Mouse (Mus musculus) hindbrain, postnatal 0 days (tissue): ENCODE results near the gene Slc25a47. TPM values are rescaled to one million over a fixed set of nuclear protein-coding genes. Genes with fewer than 3 reads are reported as not detected.
A peak's percentile ranks its signal among the peaks of the same experiment; 100 is the strongest.
"Not testable (repeated sequence)": the region's sequence is repeated elsewhere in the genome, so short reads cannot be mapped to it uniquely, and the experiment has no call there.

ENCODE experiments used
- ATAC-seq: fragments of 200-750 bp; cut with Nextera tagmentation; 2 replicates; pipeline ENCODE4 v1.8.0; 2017; ENCODE audit warnings: mild to moderate bottlenecking, moderate TSS enrichment, moderate library complexity
- DNase-seq: peaks from one replicate; pipeline ENCODE4 v3.0.0-alpha.2; 2015; ENCODE audit warnings: low spot score
- H3K27ac ChIP-seq: fragments of 300-500 bp; sonication (generic); 2 replicates; pipeline ENCODE4 v1.5.1; 2014; ENCODE audit warnings: mild to moderate bottlenecking
- H3K27me3 ChIP-seq: fragments of 300-500 bp; sonication (generic); 2 replicates; pipeline ENCODE4 v1.6.1; 2014; ENCODE audit warnings: low read length, mixed read lengths; ENCODE audit not compliant: insufficient read depth
- H3K36me3 ChIP-seq: fragments of 300-500 bp; sonication (generic); 2 replicates; pipeline ENCODE4 v1.6.1; 2014; ENCODE audit warnings: low read length, mixed read lengths; ENCODE audit not compliant: insufficient read depth
- H3K4me1 ChIP-seq: fragments of 300-500 bp; sonication (generic); 2 replicates; pipeline ENCODE4 v1.6.1; 2014; ENCODE audit warnings: antibody characterized with exemption, low read length, mixed read lengths; ENCODE audit not compliant: insufficient read depth
- H3K4me2 ChIP-seq: fragments of 300-500 bp; sonication (generic); 2 replicates; pipeline ENCODE4 v1.6.1; 2014; ENCODE audit warnings: low read depth, mild to moderate bottlenecking, low read length, moderate library complexity, mixed read lengths
- H3K4me3 ChIP-seq: fragments of 300-500 bp; sonication (generic); 2 replicates; pipeline ENCODE4 v1.5.1; 2014; ENCODE audit warnings: low read length
- H3K9ac ChIP-seq: fragments of 300-500 bp; sonication (generic); replicated peaks from 2 replicates; pipeline ENCODE4 v1.6.1; 2014; ENCODE audit warnings: mild to moderate bottlenecking, low read length, moderate library complexity, mixed read lengths
- H3K9me3 ChIP-seq: fragments of 300-500 bp; sonication (generic); 2 replicates; pipeline ENCODE4 v1.6.1; 2016; ENCODE audit warnings: low read length, mixed read lengths
- CTCF ChIP-seq: IDR thresholded peaks from 2 replicates; pipeline ENCODE4 v1.5.1; 2016; ENCODE audit warnings: antibody characterized with exemption, control low read depth, low read depth
- WGBS: fragments of 180-500 bp; shearing (Covaris S2); extraction: QIAGEN DNeasy Blood & Tissue Kit; methylation state at CpG from one replicate; pipeline ENCODE4 v1.1.7; 2014; 5-methylcytosine and 5-hydroxymethylcytosine counted together
- polyA plus RNA-seq: library from polyadenylated mRNA; unstranded; fragments of >200 nt; fragmentation: Nextera tagmentation; extraction: Ambion mirVana; gene quantifications from 2 replicates; pipeline ENCODE4 v1.2.1, GENCODE M21; 2015
- total RNA-seq: library from RNA; depleted of rRNA; stranded (reverse); fragments of >200 nt; gene quantifications from 2 replicates; pipeline ENCODE4 v1.2.3, GENCODE M21; 2014

Gene Slc25a47
- total and polyA plus RNA-seq, 2 experiments from 2014 or later = 6.7 to 13.7 TPM

DNA sequence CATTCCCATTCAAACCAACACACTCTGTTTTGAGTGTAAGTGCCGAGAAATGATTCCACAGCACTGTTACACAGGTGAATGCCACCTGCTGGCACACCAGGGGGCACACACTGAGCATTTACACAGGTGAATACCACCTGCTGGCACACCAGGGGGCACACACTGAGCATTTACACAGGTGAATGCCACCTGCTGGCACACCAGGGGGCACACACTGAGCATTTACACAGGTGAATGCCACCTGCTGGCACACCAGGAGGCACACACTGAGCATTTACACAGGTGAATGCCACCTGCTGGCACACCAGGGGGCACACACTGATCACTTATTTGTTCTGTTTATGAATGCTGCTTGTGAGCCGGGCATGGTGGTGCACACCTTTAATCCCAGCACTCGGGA lies 12.2 kb downstream of the Slc25a47 start:
- not testable (repeated sequence) for H3K36me3 ChIP-seq, DNase-seq, H3K27me3 ChIP-seq, H3K27ac ChIP-seq, H3K4me3 ChIP-seq, H3K9me3 ChIP-seq, H3K9ac ChIP-seq, ATAC-seq, H3K4me2 ChIP-seq, H3K4me1 ChIP-seq
- peak; percentile 25; the same call in 1 of the 2 replicates for TF ChIP-seq CTCF
- 92% methylated on average over 3 of the region's 3 CpGs for WGBS

GRCm38 (mm10) chr12:108849488-108850022 lies 13.7 kb downstream of the Slc25a47 start:
- H3K4me3 ChIP-seq = no peak overlapping the region
- H3K9ac ChIP-seq = no peak overlapping the region
- TF ChIP-seq CTCF = no peak
- no peak overlapping the region for H3K4me2 ChIP-seq
- no peak for ATAC-seq
- H3K27ac ChIP-seq = no peak overlapping the region
- no peak for DNase-seq
- H3K27me3 ChIP-seq = no peaks in the 10 kb centered on the region
- no peaks in the 10 kb centered on the region for H3K4me1 ChIP-seq
- H3K9me3 ChIP-seq = no peaks in the 10 kb centered on the region
- no peaks in the 10 kb centered on the region for H3K36me3 ChIP-seq
- WGBS = 76% methylated on average over 4 of the region's 4 CpGs

GRCm38 (mm10) chr12:108850129-108850528 lies 14.3 kb downstream of the Slc25a47 start:
- Histone ChIP-seq H3K9me3 (no peaks in the 10 kb centered on the region), H3K4me1 (no peaks in the 10 kb centered on the region), H3K9ac (no peak overlapping the region), H3K27me3 (no peaks in the 10 kb centered on the region), H3K4me3 (no peak overlapping the region), H3K4me2 (no peak overlapping the region), H3K27ac (no peak overlapping the region), H3K36me3 (no peaks in the 10 kb centered on the region)
- ATAC-seq (peak; percentile 39; the same call in 1 of the 2 replicates), DNase-seq (no peak)
- TF ChIP-seq CTCF = no peak
- WGBS = 38% methylated on average over 8 of the region's 8 CpGs

DNA sequence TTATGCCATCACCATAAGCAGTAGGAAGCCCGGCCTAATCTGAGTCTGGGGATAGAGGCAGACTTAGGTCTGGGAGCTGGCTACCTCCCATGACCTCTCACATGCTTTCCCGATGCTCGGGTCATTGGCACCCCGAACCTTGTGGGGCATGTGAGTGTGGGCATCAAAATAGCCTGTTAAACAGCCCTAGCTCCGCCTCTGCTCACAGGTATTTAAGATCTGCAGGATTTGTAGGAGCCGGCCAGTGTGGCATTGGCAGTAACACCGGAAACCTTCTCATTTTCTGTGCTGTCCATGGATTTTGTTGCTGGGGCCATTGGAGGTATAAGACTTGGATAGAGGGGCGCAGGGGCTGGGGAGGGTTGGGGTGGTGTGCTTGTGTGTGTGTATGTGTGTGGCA lies 15.0 kb downstream of the Slc25a47 start:
- TF ChIP-seq CTCF = no peak
- no peak overlapping the region for H3K27ac ChIP-seq
- H3K4me1 ChIP-seq = no peaks in the 10 kb centered on the region
- no peak overlapping the region for H3K4me2 ChIP-seq
- DNase-seq (no peak), ATAC-seq (no peak)
- H3K27me3 ChIP-seq = no peaks in the 10 kb centered on the region
- H3K9ac ChIP-seq = no peak overlapping the region
- 91% methylated on average over 8 of the region's 8 CpGs for WGBS
- H3K36me3 ChIP-seq = no peaks in the 10 kb centered on the region
- H3K4me3 ChIP-seq = no peak overlapping the region
- no peaks in the 10 kb centered on the region for H3K9me3 ChIP-seq

DNA sequence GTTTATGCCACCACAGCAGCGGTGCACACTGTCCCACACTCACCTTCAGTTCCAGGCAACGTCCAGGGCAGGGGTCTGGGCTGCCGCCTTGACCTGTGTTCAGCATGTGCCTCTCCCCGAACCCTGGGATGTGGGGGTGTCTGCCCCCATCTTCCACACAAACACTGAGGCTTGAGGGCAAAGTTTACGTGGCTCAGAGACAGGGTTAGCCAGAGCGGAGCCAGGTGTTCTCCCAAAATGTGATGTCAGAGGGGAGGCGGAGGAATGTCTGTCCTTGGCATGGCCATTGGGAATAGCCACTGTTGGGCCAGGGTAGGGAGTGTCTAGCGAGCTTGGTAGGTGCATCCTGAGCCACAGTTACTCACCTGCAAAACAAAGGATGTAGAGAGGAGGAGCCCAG lies 17.0 kb downstream of the Slc25a47 start:
- Histone ChIP-seq H3K36me3 (no peaks in the 10 kb centered on the region), H3K27ac (no peak overlapping the region), H3K4me1 (no peaks in the 10 kb centered on the region), H3K9ac (no peak overlapping the region), H3K9me3 (no peaks in the 10 kb centered on the region), H3K4me3 (no peak overlapping the region), H3K27me3 (no peaks in the 10 kb centered on the region), H3K4me2 (no peak overlapping the region)
- DNase-seq = no peak
- no peak for TF ChIP-seq CTCF
- ATAC-seq = no peak
- 94% methylated on average over 8 of the region's 8 CpGs for WGBS

- no peak overlapping the region for H3K4me3 ChIP-seq
- H3K4me1 ChIP-seq = no peaks in the 10 kb centered on the region
- no peak for DNase-seq
- no peaks in the 10 kb centered on the region for H3K27me3 ChIP-seq
- ATAC-seq = no peak
- H3K36me3 ChIP-seq = peaks cover 5% of the 10 kb centered on the region; the same call in 1 of the 2 replicates
- TF ChIP-seq CTCF = no peak
- H3K9ac ChIP-seq = no peak overlapping the region
- H3K27ac ChIP-seq = no peak overlapping the region
- no peaks in the 10 kb centered on the region for H3K9me3 ChIP-seq
- WGBS = 93% methylated on average over 10 of the region's 10 CpGs
- no peak overlapping the region for H3K4me2 ChIP-seq
Measured at GRCm38 (mm10) chr12:108855081-108855480, 19.2 kb downstream of the Slc25a47 start.

DNA sequence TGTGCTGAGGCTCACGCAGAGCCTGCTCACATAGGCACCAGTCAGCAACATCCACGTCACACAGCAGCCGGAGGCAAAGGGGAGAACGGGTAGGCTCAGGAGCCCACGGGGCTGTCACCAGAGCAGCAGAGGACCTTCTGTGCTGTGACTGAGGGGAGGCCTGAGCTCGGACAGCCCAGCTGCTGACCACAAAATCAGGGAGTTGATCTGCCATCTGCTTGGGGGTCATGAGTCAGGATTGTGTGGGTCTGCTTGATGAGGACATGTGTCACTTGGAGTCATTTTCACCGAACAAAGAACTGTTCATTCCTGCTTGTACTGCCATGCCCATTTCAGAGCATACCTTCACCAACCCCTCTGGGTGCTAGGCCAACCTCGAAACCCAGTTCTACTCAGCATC lies 20.3 kb downstream of the Slc25a47 start:
- TF ChIP-seq CTCF = no peak
- Histone ChIP-seq H3K4me3 (no peak overlapping the region), H3K9ac (no peak overlapping the region), H3K4me1 (no peaks in the 10 kb centered on the region), H3K9me3 (no peaks in the 10 kb centered on the region), H3K27me3 (no peaks in the 10 kb centered on the region), H3K27ac (no peak overlapping the region), H3K4me2 (no peak overlapping the region), H3K36me3 (peaks cover 13% of the 10 kb centered on the region; the same call in 1 of the 2 replicates)
- no peak for DNase-seq
- WGBS = 83% methylated on average over 8 of the region's 8 CpGs
- no peak for ATAC-seq
